Mouse (Mus musculus): ENCODE data around the gene Mov10l1.

- TF ChIP-seq CTCF (IDR thresholded peaks at IDR 0.05; ENCODE audit: extremely low read depth, insufficient read length, insufficient replicate concordance, low read depth, low read length) (no peak), POLR2A (IDR thresholded peaks at IDR 0.05; ENCODE audit: low read depth, low read length) (no peak)
Observed at GRCm38 (mm10) chr15:89020492-89020891, 37.8 kb downstream of the Mov10l1 start.

All from small intestine, adult 2 months (tissue).